Mouse (Mus musculus) MEL (cell line): ENCODE measurements around the gene Mob3a.

Source experiments
- CTCF ChIP-seq, 3 experiments: IDR thresholded peaks in 2 of 3; conservative IDR thresholded peaks in 1 of 3; 2 replicates each; pipeline ENCODE4 v1.5.1; 2011 to 2012; ENCODE audit warnings: low read length in 3 of 3, low read depth in 2 of 3, mild to moderate bottlenecking in 2 of 3, improper control_type of control experiment in 1 of 3, inconsistent platforms in 1 of 3, mixed read lengths in 1 of 3, moderate library complexity in 1 of 3; ENCODE audit not compliant: control insufficient read depth in 1 of 3, insufficient read depth in 1 of 3, poor library complexity in 1 of 3, severe bottlenecking in 1 of 3
- E2F4 ChIP-seq: IDR thresholded peaks from 2 replicates; pipeline ENCODE4 v1.6.1; 2011; ENCODE audit warnings: low read depth, low read length, improper control_type of control experiment, borderline replicate concordance
- HCFC1 ChIP-seq: IDR thresholded peaks from 2 replicates; pipeline ENCODE4 v1.6.1; 2012; ENCODE audit warnings: low read depth, mild to moderate bottlenecking, inconsistent platforms, low read length, improper control_type of control experiment, moderate library complexity
- MXI1 ChIP-seq: IDR thresholded peaks from 2 replicates; pipeline ENCODE4 v1.6.1; 2011; ENCODE audit warnings: mild to moderate bottlenecking, low read depth, low read length, improper control_type of control experiment
- NELFE ChIP-seq: IDR thresholded peaks from 2 replicates; pipeline ENCODE4 v1.6.1; 2011; ENCODE audit warnings: low read depth, low read length, improper control_type of control experiment
- NRF1 ChIP-seq: IDR thresholded peaks from 2 replicates; pipeline ENCODE4 v1.6.1; 2014; ENCODE audit warnings: low read depth, mild to moderate bottlenecking, inconsistent platforms, low read length, improper control_type of control experiment, moderate library complexity; ENCODE audit not compliant: poor library complexity, insufficient read depth, severe bottlenecking
- POLR2A ChIP-seq, 2 experiments: IDR thresholded peaks; 2 replicates each; pipeline ENCODE4 v1.6.1; 2011 to 2012; ENCODE audit warnings: low read length in 2 of 2, mild to moderate bottlenecking in 2 of 2, control low read depth in 1 of 2, improper control_type of control experiment in 1 of 2, low read depth in 1 of 2, moderate library complexity in 1 of 2; ENCODE audit not compliant: control insufficient read depth in 1 of 2, insufficient read depth in 1 of 2, poor library complexity in 1 of 2
- SIN3A ChIP-seq: IDR thresholded peaks from 2 replicates; pipeline ENCODE4 v1.6.1; 2012; ENCODE audit warnings: low read length, improper control_type of control experiment, inconsistent platforms
- UBTF ChIP-seq: IDR thresholded peaks from 2 replicates; pipeline ENCODE4 v1.6.1; 2012; ENCODE audit warnings: low read depth, mild to moderate bottlenecking, inconsistent platforms, low read length, improper control_type of control experiment, moderate library complexity, borderline replicate concordance; ENCODE audit not compliant: insufficient read depth
- USF2 ChIP-seq, 2 experiments: IDR thresholded peaks; 2 replicates each; pipeline ENCODE4 v1.6.1; 2011 to 2012; ENCODE audit warnings: improper control_type of control experiment in 2 of 2, low read length in 2 of 2, borderline replicate concordance in 1 of 2, inconsistent platforms in 1 of 2, low read depth in 1 of 2, mild to moderate bottlenecking in 1 of 2; ENCODE audit not compliant: insufficient read depth in 1 of 2
- ZNF384 ChIP-seq: IDR thresholded peaks from 2 replicates; pipeline ENCODE4 v1.6.1; 2012; ENCODE audit warnings: low read depth, mild to moderate bottlenecking, inconsistent platforms, low read length, improper control_type of control experiment

DNA sequence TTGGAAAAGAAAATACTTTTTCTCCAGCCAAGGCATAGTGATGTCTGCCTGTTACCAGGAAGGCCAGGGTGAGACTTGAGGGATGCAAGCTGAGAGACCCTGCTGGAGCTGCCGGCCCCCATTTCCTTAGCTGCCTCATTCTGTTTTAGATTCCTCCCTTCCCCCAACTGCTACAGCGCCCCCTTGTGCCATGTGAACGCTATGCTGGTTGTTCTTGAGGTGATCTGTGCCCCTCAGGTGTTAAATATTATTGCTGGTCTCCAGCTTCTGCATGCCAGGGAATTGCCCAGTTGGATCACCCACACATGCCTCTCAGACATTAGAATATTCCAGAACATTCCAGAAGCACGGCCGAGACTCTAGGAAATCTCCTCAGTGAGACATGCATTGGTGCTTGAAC lies 40.6 kb downstream of the Mob3a start:
- TF ChIP-seq ZNF384 (0 out of 2 replicates have a peak, but pooled peaks have one; percentile 31), CTCF (IDR thresholded peaks at IDR 0.05 in 2 of 3, conservative IDR thresholded peaks at IDR 0.05 in 1 of 3; ENCODE audit: control insufficient read depth in 1 of 3, insufficient read depth in 1 of 3, low read depth in 2 of 3, low read length in 3 of 3, poor library complexity in 1 of 3, severe bottlenecking in 1 of 3) (peak; percentile 88 to 90 (median 88)), E2F4 (no peak), MXI1 (0 out of 2 replicates have a peak, but pooled peaks have one; percentile 16), UBTF (no peak), USF2 (IDR thresholded peaks at IDR 0.05; ENCODE audit: borderline replicate concordance in 1 of 2, insufficient read depth in 1 of 2, low read depth in 1 of 2, low read length in 2 of 2) (no peak), NELFE (no peak), NRF1 (no peak), POLR2A (IDR thresholded peaks at IDR 0.05; ENCODE audit: control insufficient read depth in 1 of 2, insufficient read depth in 1 of 2, low read depth in 1 of 2, low read length in 2 of 2, poor library complexity in 1 of 2) (no peak), HCFC1 (0 out of 2 replicates have a peak, but pooled peaks have one; percentile 11), SIN3A (peak; percentile 19; the same call in 1 of the 2 replicates)
